Mouse (Mus musculus): ENCODE results near the gene Vamp2. TPM values are rescaled to one million over a fixed set of nuclear protein-coding genes. Genes with fewer than 3 reads are reported as not detected.
"Not testable (repeated sequence)": the region's sequence is repeated elsewhere in the genome, so short reads cannot be mapped to it uniquely, and the experiment has no call there.

Vamp2 gene
- polyA plus RNA-seq, 1 experiment from 2014 or later, result 259 TPM

- H3K4me1 ChIP-seq (replicated peaks; ENCODE audit: control insufficient read depth, insufficient read depth, low read length), result peaks cover 34% of the 10 kb centered on the region
- no peaks in the 10 kb centered on the region for H3K9me3 ChIP-seq (ENCODE audit: control insufficient read depth, low read length)
- H3K27ac ChIP-seq (ENCODE audit: low read length), result peak overlapping the region; percentile 94
- peak overlapping the region; percentile 99 for H3K4me3 ChIP-seq (replicated peaks; ENCODE audit: low read length)
- H3K9ac ChIP-seq (replicated peaks; ENCODE audit: low read depth, low read length), result peak overlapping the region; percentile 100
- H3K36me3 ChIP-seq (ENCODE audit: control insufficient read depth, insufficient read depth), result 0 out of 2 replicates have a peak, but pooled peaks cover 2% of the 10 kb centered on the region
- 11% methylated on average over 25 of the region's 25 CpGs for WGBS
- H3K4me2 ChIP-seq (ENCODE audit: low read length), result peak overlapping the region; percentile 98
- ATAC-seq, result peak; percentile 2; the same call in 1 of the 2 replicates
- no peaks in the 10 kb centered on the region for H3K27me3 ChIP-seq (replicated peaks; ENCODE audit: control insufficient read depth, insufficient read depth, low read length)
Measured at GRCm38 (mm10) chr11:69088856-69089615, 746 bp downstream of the Vamp2 start.

DNA sequence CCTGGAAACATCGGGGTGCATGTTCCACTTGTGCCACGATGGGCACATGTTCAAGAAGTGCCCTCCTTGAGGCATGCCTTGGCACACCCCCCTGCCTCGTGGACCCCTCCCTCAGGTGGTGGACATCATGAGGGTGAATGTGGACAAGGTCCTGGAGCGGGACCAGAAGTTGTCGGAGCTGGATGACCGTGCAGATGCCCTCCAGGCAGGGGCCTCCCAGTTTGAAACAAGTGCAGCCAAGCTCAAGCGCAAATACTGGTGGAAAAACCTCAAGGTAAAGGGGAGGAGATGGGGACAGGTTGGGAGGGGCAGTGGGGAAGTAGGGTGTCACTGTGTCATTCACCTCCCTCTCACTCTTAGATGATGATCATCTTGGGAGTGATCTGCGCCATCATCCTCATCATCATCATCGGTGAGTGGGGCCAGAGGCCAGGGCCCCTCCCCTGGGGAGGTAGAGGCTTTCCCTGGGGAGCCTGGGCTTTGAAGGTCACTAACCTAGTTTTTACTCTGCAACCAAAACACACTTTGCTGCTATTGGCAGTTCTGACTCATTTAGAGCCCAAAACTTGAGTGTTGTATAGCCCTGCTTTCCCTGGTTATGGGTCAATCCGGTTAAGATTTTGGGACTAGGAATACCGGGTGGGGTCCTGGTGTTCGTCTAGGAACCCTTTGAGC, 1.5 kb downstream of the Vamp2 start:
- H3K9me3 ChIP-seq (ENCODE audit: control insufficient read depth, low read length), result no peaks in the 10 kb centered on the region
- peaks cover 38% of the 10 kb centered on the region for H3K4me1 ChIP-seq (replicated peaks; ENCODE audit: control insufficient read depth, insufficient read depth, low read length)
- H3K36me3 ChIP-seq (ENCODE audit: control insufficient read depth, insufficient read depth), result 0 out of 2 replicates have a peak, but pooled peaks cover 2% of the 10 kb centered on the region
- peak overlapping the region; percentile 99 for H3K4me3 ChIP-seq (replicated peaks; ENCODE audit: low read length)
- peak overlapping the region; percentile 100 for H3K9ac ChIP-seq (replicated peaks; ENCODE audit: low read depth, low read length)
- H3K27ac ChIP-seq (ENCODE audit: low read length), result no peak overlapping the region
- H3K27me3 ChIP-seq (replicated peaks; ENCODE audit: control insufficient read depth, insufficient read depth, low read length), result no peaks in the 10 kb centered on the region
- WGBS, result 89% methylated on average over 12 of the region's 12 CpGs
- no peak for ATAC-seq
- peak overlapping the region; percentile 98 for H3K4me2 ChIP-seq (ENCODE audit: low read length)

- Histone ChIP-seq H3K9ac (replicated peaks; ENCODE audit: low read depth, low read length) (peak overlapping the region; percentile 13; the same call in 1 of the 2 replicates), H3K4me1 (replicated peaks; ENCODE audit: control insufficient read depth, insufficient read depth, low read length) (peaks cover 40% of the 10 kb centered on the region), H3K36me3 (ENCODE audit: control insufficient read depth, insufficient read depth) (0 out of 2 replicates have a peak, but pooled peaks cover 2% of the 10 kb centered on the region), H3K4me2 (ENCODE audit: low read length) (peak overlapping the region; percentile 98), H3K27me3 (replicated peaks; ENCODE audit: control insufficient read depth, insufficient read depth, low read length) (no peaks in the 10 kb centered on the region), H3K4me3 (replicated peaks; ENCODE audit: low read length) (no peak overlapping the region), H3K9me3 (ENCODE audit: control insufficient read depth, low read length) (no peaks in the 10 kb centered on the region), H3K27ac (ENCODE audit: low read length) (no peak overlapping the region)
- ATAC-seq, result no peak
- WGBS, result 68% methylated on average over 4 of the region's 6 CpGs
Measured at GRCm38 (mm10) chr11:69090367-69090766, 2.1 kb downstream of the Vamp2 start.

DNA sequence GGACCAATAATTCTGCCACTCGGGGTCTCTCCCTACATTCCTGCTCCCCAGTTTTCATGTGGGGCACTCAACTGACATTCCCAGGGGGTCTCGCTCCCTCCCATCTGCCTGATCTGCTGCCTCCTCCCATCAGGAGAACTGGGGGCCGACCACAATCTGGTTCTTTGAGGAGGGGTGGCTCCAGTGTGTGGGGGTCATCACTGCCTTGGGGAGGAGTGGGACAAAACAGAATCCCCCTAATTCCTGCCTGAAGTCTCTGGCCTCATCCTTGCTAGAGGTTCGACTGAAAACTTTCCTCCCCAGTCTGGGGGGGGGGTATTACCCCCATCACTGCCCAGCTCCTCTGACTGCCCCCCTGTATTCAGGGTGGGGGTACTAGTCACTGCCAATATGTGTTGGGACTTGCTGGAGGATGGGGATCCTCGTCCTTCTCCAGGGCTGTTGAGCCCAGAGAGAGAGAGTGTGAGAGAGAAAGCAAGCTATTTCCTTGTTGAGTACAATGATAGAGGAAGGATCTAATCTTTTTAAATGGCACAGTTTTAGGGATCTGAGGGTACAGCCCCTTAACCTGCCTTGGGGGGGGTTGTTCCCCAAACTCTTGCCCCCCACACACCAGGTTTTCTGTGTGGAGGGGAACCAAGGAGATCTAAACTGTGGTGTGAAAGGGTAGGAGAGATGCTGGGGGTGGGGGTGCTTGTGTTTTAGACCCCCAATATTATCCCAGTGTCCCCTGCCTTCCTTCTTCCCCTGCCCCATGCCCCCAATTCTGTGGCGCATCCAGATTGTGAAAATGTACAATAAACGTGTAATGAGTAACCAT, 3.5 kb downstream of the Vamp2 start:
- Histone ChIP-seq H3K27ac (ENCODE audit: low read length) (no peak overlapping the region), H3K27me3 (replicated peaks; ENCODE audit: control insufficient read depth, insufficient read depth, low read length) (no peaks in the 10 kb centered on the region), H3K4me3 (replicated peaks; ENCODE audit: low read length) (no peak overlapping the region), H3K4me2 (ENCODE audit: low read length) (no peak overlapping the region), H3K9me3 (ENCODE audit: control insufficient read depth, low read length) (no peaks in the 10 kb centered on the region), H3K36me3 (ENCODE audit: control insufficient read depth, insufficient read depth) (0 out of 2 replicates have a peak, but pooled peaks cover 2% of the 10 kb centered on the region), H3K4me1 (replicated peaks; ENCODE audit: control insufficient read depth, insufficient read depth, low read length) (peaks cover 52% of the 10 kb centered on the region), H3K9ac (replicated peaks; ENCODE audit: low read depth, low read length) (no peak overlapping the region)
- ATAC-seq, result no peak
- 67% methylated on average over 7 of the region's 7 CpGs for WGBS

DNA sequence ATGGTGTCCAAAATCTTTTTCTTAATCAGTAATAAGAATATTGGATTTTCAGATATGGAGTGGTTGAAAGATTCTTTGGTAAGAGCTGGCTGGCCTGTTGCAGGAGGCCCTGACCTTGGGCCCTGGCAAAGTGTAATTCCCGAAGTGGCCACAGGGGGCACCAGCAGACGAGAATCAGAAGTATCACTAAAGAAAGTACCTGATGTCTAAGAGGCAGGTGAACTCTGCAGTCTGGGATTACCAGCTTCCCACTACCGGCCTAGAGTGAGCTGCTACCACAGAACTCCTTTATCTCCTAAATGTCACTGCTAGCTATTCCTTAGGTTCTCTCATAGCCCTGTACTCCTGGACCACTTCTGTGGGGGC, 4.1 kb downstream of the Vamp2 start:
- H3K36me3 ChIP-seq (ENCODE audit: control insufficient read depth, insufficient read depth), result 0 out of 2 replicates have a peak, but pooled peaks cover 2% of the 10 kb centered on the region
- no peak overlapping the region for H3K9ac ChIP-seq (replicated peaks; ENCODE audit: low read depth, low read length)
- 0% methylated on average over 3 of the region's 3 CpGs for WGBS
- no peaks in the 10 kb centered on the region for H3K27me3 ChIP-seq (replicated peaks; ENCODE audit: control insufficient read depth, insufficient read depth, low read length)
- no peak for ATAC-seq
- no peak overlapping the region for H3K27ac ChIP-seq (ENCODE audit: low read length)
- no peak overlapping the region for H3K4me3 ChIP-seq (replicated peaks; ENCODE audit: low read length)
- no peaks in the 10 kb centered on the region for H3K9me3 ChIP-seq (ENCODE audit: control insufficient read depth, low read length)
- H3K4me1 ChIP-seq (replicated peaks; ENCODE audit: control insufficient read depth, insufficient read depth, low read length), result peaks cover 58% of the 10 kb centered on the region
- no peak overlapping the region for H3K4me2 ChIP-seq (ENCODE audit: low read length)

GRCm38 (mm10) chr11:69092871-69093270, 4.6 kb downstream of the Vamp2 start:
- no peaks in the 10 kb centered on the region for H3K27me3 ChIP-seq (replicated peaks; ENCODE audit: control insufficient read depth, insufficient read depth, low read length)

GRCm38 (mm10) chr11:69093856-69094255, 5.6 kb downstream of the Vamp2 start:
- not testable (repeated sequence) for H3K36me3 ChIP-seq (ENCODE audit: control insufficient read depth, insufficient read depth); H3K4me2 ChIP-seq (ENCODE audit: low read length); ATAC-seq; H3K4me3 ChIP-seq (replicated peaks; ENCODE audit: low read length); H3K9ac ChIP-seq (replicated peaks; ENCODE audit: low read depth, low read length); H3K27me3 ChIP-seq (replicated peaks; ENCODE audit: control insufficient read depth, insufficient read depth, low read length); H3K27ac ChIP-seq (ENCODE audit: low read length); H3K9me3 ChIP-seq (ENCODE audit: control insufficient read depth, low read length)
- H3K4me1 ChIP-seq (replicated peaks; ENCODE audit: control insufficient read depth, insufficient read depth, low read length), result peaks cover 69% of the 10 kb centered on the region
- WGBS, result 90% methylated on average over 7 of the region's 7 CpGs

More at GRCm38 (mm10) chr11:69092871-69093270, 4.6 kb downstream of the Vamp2 start:
- Histone ChIP-seq H3K4me1 (replicated peaks; ENCODE audit: control insufficient read depth, insufficient read depth, low read length) (peaks cover 62% of the 10 kb centered on the region), H3K9me3 (ENCODE audit: control insufficient read depth, low read length) (no peaks in the 10 kb centered on the region), H3K9ac (replicated peaks; ENCODE audit: low read depth, low read length) (no peak overlapping the region), H3K27ac (ENCODE audit: low read length) (no peak overlapping the region), H3K36me3 (ENCODE audit: control insufficient read depth, insufficient read depth) (0 out of 2 replicates have a peak, but pooled peaks cover 2% of the 10 kb centered on the region), H3K4me3 (replicated peaks; ENCODE audit: low read length) (no peak overlapping the region), H3K4me2 (ENCODE audit: low read length) (no peak overlapping the region)
- no peak for ATAC-seq
- WGBS, result 84% methylated on average over 4 of the region's 4 CpGs

GRCm38 (mm10) chr11:69094697-69095429, 6.6 kb downstream of the Vamp2 start, which contains the start of gene Per1:
Per1 (plus strand) TSS chr11:69095217.
- Histone ChIP-seq H3K4me2 (ENCODE audit: low read length) (peak within 1 kb of the TSS; percentile 75), H3K27ac (ENCODE audit: low read length) (peak within 1 kb of the TSS; percentile 64), H3K9ac (replicated peaks; ENCODE audit: low read depth, low read length) (peak within 1 kb of the TSS; percentile 47), H3K9me3 (ENCODE audit: control insufficient read depth, low read length) (no peaks in the 10 kb centered on the region), H3K27me3 (replicated peaks; ENCODE audit: control insufficient read depth, insufficient read depth, low read length) (no peaks in the 10 kb centered on the region), H3K4me1 (replicated peaks; ENCODE audit: control insufficient read depth, insufficient read depth, low read length) (peaks cover 69% of the 10 kb centered on the region), H3K4me3 (replicated peaks; ENCODE audit: low read length) (peak within 1 kb of the TSS; percentile 46), H3K36me3 (ENCODE audit: control insufficient read depth, insufficient read depth) (0 out of 2 replicates have a peak, but pooled peaks cover 2% of the 10 kb centered on the region)
- ATAC-seq, result peak; percentile 94
- under 1% methylated on average over 37 of the region's 37 CpGs for WGBS
